Mouse (Mus musculus): ENCODE results near the gene Eif4e3. TPM values are rescaled to one million over a fixed set of nuclear protein-coding genes. Genes with fewer than 3 reads are reported as not detected.

Eif4e3 gene
- total RNA-seq, 2 experiments from 2014 or later = 28.1 to 30.6 TPM

Other genes with a start within 250 kb of the Eif4e3 start
- 10 to 100 TPM; 39.0 to 40.6 TPM for gene Foxp1, start 144.1 kb downstream of the Eif4e3 start, total RNA-seq (2021)
- gene Gm20696, start within 50 bp of the Eif4e3 start, total RNA-seq (2021) = 1 to 10 TPM; 3.4 to 4.7 TPM
- 1 to 10 TPM; 2.3 to 3.6 TPM for gene Gpr27, start 25.9 kb upstream of the Eif4e3 start, total RNA-seq (2021)
- gene Prok2, start 59.6 kb upstream of the Eif4e3 start, total RNA-seq (2021) = not detected

All from adrenal gland, postnatal 36 days (tissue).